Mouse (Mus musculus): ENCODE results near the gene Txlna.
A peak's percentile ranks its signal among the peaks of the same experiment; 100 is the strongest.

Gene Txlna

GRCm38 (mm10) chr4:129624281-129625028 is 16.4 kb downstream of the Txlna start:
- DNase-seq, result peak; percentile 90

GRCm38 (mm10) chr4:129623681-129624091 is 17.2 kb downstream of the Txlna start, which contains the start of gene Ccdc28b:
Gene Ccdc28b, minus strand, starts transcription at chr4:129623947.
- peak; percentile 69 for DNase-seq

GRCm38 (mm10) chr4:129622803-129623535 is 17.9 kb downstream of the Txlna start:
- DNase-seq, result no peak

- DNase-seq, result no peak
Observed at GRCm38 (mm10) chr4:129622120-129622802, 18.6 kb downstream of the Txlna start.

- DNase-seq, result peak; percentile 63
Observed at GRCm38 (mm10) chr4:129621283-129621841, 19.5 kb downstream of the Txlna start.

- DNase-seq, result no peak
Observed at GRCm38 (mm10) chr4:129620419-129621282, 20.2 kb downstream of the Txlna start.

GRCm38 (mm10) chr4:129618786-129619691 is 21.8 kb downstream of the Txlna start, which contains the start of gene Iqcc:
Gene Iqcc, minus strand, starts transcription at chr4:129619099.
- peak; percentile 97 for DNase-seq

- DNase-seq, result no peak
Observed at GRCm38 (mm10) chr4:129618031-129618430, 22.8 kb downstream of the Txlna start.

GRCm38 (mm10) chr4:129617121-129617641 is 23.7 kb downstream of the Txlna start:
- no peak for DNase-seq

- no peak for DNase-seq
Observed at GRCm38 (mm10) chr4:129616631-129617030, 24.2 kb downstream of the Txlna start.

- no peak for DNase-seq
Observed at GRCm38 (mm10) chr4:129615801-129616290, 25.0 kb downstream of the Txlna start.

- DNase-seq, result no peak
Observed at GRCm38 (mm10) chr4:129614093-129614492, 26.8 kb downstream of the Txlna start, which contains the start of gene Dcdc2b. Gene Dcdc2b, minus strand, starts transcription at chr4:129614257.

- DNase-seq, result no peak
Observed at GRCm38 (mm10) chr4:129610472-129610871, 30.4 kb downstream of the Txlna start.

- DNase-seq, result no peak
Observed at GRCm38 (mm10) chr4:129610026-129610425, 30.8 kb downstream of the Txlna start.

- no peak for DNase-seq
Observed at GRCm38 (mm10) chr4:129609139-129609631, 31.7 kb downstream of the Txlna start.

- peak; percentile 84 for DNase-seq
Observed at GRCm38 (mm10) chr4:129608426-129609025, 32.3 kb downstream of the Txlna start.

GRCm38 (mm10) chr4:129600233-129601158 is 40.4 kb downstream of the Txlna start, which contains the start of the genes Eif3i and Tmem234:
Gene Eif3i, minus strand, starts transcription at chr4:129600648.
Gene Tmem234, plus strand, starts transcription at chr4:129600668.
- peak; percentile 84 for DNase-seq

GRCm38 (mm10) chr4:129588865-129589264 is 52.0 kb downstream of the Txlna start:
- no peak for DNase-seq
